Mouse (Mus musculus) neutrophil, adult 59 days (primary cell): ENCODE results near the gene Tram1l1. TPM values are rescaled to one million over a fixed set of nuclear protein-coding genes. Genes with fewer than 3 reads are reported as not detected.

Experiments used
- total RNA-seq, 2 experiments: library from RNA; stranded (reverse); gene quantifications; 1 replicate in 1 of 2; 2 replicates in 1 of 2; pipeline ENCODE4 v1.2.4; 2023

The Tram1l1 gene
- not detected for total RNA-seq

DNA sequence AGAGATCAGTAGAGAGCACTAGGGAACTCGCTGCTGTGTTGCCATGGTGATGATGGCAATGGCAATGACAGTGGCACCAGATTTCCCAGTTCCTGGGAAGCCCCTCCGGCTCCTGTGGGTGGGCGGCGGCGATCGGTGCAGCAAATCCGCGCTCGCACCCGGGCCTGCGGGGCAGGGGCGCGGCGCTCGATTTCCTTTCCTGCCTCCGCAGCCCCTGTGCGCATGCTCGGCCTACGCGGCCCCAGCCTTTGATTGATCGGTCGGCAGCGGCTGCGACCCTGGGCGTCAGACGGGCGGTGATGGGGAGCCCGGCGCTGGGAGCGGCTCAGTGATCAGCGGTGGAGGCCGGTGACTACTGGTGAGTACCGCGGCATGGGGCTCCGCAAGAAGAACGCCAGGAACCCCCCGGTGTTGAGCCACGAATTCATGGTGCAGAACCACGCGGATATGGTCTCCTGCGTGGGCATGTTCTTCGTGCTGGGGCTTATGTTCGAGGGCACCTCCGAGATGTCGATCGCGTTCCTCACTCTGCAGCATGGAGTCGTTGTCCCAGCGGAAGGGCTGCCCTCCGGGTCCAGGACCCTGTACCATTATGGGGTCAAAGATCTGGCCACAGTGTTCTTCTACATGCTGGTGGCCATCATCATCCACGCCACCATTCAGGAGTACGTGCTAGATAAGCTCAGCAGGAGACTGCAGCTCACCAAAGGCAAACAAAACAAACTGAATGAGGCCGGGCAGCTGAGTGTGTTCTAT, at the start of gene Tram1l1:
Tram1l1 (plus strand) TSS at position 35 of the 756 bp plus-strand sequence.

Other genes starting within 250 kb of the Tram1l1 start
- gene 1700006A11Rik, start 105.2 kb downstream of the Tram1l1 start, total RNA-seq = not detected